Mouse (Mus musculus): ENCODE results near the gene Filip1. TPM values are rescaled to one million over a fixed set of nuclear protein-coding genes. Genes with fewer than 3 reads are reported as not detected.

Gene Filip1
- polyA plus RNA-seq, 1 experiment, result 6.7 TPM

DNA sequence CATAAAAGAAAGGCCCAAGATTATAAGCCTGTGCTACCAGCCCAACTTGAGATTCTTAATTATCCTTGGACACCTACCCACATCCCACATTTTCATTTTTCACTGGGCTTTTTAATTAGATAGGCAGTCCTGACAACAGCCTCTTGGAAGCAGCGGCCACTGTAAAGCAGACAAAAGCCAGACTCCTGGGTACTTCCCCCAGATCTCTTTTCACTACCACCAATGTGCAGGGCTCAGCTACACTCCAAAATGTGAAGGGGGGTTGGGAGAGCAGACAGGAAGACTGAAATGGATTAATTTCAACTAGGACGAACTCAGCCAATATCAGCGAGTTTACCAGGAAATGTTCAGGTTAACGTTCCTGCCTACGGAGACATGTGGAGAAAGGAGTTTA is 92.1 kb downstream of the Filip1 start:
- peaks cover 16% of the 10 kb centered on the region for H3K4me1 ChIP-seq (ENCODE audit: control insufficient read depth, insufficient read depth, insufficient read length, low read length)
- no peak overlapping the region for H3K4me3 ChIP-seq (ENCODE audit: insufficient read depth, low read depth, low read length)
- H3K27ac ChIP-seq (replicated peaks; ENCODE audit: low read depth, low read length), result no peak overlapping the region

DNA sequence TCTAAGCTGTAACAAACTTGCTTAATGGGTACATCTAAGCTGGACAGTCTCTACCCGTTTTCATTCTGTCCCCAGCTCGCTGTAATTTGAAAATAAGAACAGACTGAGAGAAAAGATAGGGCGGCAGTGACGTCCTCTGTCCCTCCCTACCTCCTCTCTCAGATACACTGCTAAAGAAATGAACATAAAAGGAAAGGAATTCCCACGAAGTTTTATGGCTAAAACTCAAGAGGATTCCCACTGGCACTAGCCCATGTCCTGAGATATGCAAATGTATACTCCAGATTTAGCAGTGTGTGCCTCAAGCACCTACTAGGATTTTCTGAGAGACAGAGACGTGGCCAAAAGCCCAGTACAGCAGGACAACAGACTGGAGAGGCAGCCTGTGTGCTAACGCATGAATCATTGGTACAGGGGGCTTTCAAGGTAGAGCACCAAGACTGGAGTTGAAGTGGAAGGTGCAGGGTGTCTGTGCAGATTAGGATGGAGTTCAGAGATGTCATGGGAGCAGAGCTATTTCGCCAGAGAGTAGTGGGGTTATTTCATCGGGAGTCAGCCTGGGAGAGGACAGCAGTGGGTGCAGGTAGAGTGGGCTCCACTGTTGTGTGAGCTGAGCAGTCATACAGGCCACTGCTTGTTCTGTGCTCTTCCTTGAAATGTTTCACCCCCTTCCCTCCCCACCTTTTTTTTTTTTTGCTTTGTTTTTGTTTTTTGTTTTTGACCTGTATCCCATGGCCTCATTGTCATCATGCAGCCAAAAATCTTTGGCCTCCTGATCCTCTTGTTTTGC is 92.7 kb downstream of the Filip1 start:
- Histone ChIP-seq H3K4me1 (ENCODE audit: control insufficient read depth, insufficient read depth, insufficient read length, low read length) (peaks cover 16% of the 10 kb centered on the region), H3K27ac (replicated peaks; ENCODE audit: low read depth, low read length) (peak overlapping the region; percentile 38), H3K4me3 (ENCODE audit: insufficient read depth, low read depth, low read length) (no peak overlapping the region)

DNA sequence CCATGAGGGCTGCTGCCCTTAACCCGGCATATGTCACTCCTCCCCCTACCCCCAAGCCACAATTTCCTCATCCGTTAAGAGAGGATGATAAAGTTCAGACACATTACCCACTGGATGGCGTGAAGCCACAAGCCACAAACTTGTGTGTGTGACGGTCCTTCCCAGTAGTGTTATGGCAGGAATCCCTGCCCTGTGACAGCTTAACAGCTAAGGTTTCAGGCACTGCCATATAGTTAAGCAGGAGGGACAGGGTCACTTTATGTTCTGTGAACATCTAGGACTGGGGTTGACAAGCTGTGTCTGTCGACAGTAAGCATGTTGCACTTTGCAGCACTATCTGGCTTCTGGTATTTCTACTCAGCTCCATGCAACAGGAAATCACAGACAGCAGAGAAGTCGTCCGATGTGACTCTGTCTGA is 93.3 kb downstream of the Filip1 start:
- H3K4me3 ChIP-seq (ENCODE audit: insufficient read depth, low read depth, low read length), result no peak overlapping the region
- H3K27ac ChIP-seq (replicated peaks; ENCODE audit: low read depth, low read length), result peak overlapping the region; percentile 38
- peaks cover 16% of the 10 kb centered on the region for H3K4me1 ChIP-seq (ENCODE audit: control insufficient read depth, insufficient read depth, insufficient read length, low read length)

DNA sequence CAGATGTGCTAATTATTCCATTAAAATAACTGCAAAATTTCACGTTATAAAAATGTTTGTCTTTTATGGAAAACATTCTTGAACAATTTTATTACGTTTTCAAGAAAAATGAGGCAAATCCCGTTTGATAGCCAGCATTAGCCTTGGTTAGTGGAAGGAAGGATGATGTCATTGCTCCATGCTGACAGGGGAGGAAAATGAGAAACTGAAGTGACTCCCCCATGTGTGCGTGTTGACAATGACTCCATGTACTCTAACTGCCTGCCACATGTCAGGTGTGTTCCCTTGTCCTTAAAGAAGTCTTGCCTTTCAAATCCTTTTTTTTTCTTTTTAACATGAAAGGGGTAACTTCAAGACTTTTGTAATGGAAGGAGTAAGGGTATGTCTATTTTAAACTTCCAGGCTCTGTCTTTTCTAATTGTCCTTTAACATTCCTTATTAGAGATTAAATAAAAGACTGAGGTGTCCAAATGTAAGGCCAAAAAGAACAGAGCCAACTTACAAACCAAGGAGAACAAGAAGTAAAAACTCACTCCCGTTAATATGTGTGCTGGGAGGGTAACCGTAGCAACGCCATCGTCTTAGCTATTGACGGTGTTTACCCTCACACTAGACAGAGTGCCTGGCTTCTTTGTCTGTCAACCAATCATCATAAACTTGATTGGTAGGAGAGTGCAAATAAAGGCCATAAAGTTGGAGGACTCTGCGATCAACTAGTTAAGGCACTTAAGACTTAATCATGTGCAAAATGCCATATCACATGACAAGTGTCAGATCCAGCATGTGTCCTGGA is 94.1 kb downstream of the Filip1 start:
- Histone ChIP-seq H3K4me3 (ENCODE audit: insufficient read depth, low read depth, low read length) (no peak overlapping the region), H3K27ac (replicated peaks; ENCODE audit: low read depth, low read length) (no peak overlapping the region), H3K4me1 (ENCODE audit: control insufficient read depth, insufficient read depth, insufficient read length, low read length) (peaks cover 16% of the 10 kb centered on the region)

DNA sequence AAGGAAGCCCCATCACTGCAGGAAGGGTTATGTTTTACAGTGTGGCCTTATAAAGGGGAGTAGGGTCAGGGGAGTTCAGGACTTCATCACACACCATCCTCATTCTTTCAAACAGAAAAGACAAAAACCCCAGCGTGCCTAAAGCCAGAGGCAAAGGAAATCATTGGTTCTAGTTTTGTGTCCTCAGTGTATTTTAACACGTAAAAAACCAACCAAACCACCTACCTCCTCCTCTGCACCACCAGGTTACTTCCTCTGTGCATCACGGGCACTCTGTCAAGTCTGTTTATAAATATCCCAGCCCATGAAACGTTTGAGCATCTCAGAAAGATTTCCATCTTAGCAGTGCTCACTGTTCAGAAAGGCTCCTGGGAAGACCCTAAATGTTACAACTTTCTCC is 98.4 kb downstream of the Filip1 start:
- no peak overlapping the region for H3K4me3 ChIP-seq (ENCODE audit: insufficient read depth, low read depth, low read length)
- 0 out of 2 replicates have a peak, but pooled peaks cover 4% of the 10 kb centered on the region for H3K4me1 ChIP-seq (ENCODE audit: control insufficient read depth, insufficient read depth, insufficient read length, low read length)
- H3K27ac ChIP-seq (replicated peaks; ENCODE audit: low read depth, low read length), result no peak overlapping the region

DNA sequence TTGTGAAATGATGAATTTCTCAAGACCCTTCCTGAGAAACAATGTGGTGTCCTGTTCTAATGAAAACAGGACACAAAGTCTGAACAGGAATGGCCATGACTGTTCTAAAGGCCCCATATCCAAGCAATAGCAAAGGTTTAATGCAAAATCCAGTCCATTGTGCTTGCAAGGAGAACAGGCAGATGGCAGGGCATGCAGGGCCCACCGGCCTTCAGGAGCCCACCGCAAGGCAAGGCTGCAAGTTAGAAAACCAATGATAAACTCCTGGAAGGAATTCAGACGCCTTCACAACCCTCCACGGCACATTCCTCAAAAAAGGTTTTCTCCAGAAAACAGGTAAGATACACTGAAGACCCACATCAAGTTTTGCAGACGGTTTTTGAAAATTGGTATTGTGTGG is 99.7 kb downstream of the Filip1 start:
- H3K4me3 ChIP-seq (ENCODE audit: insufficient read depth, low read depth, low read length), result no peak overlapping the region
- H3K27ac ChIP-seq (replicated peaks; ENCODE audit: low read depth, low read length), result no peak overlapping the region
- H3K4me1 ChIP-seq (ENCODE audit: control insufficient read depth, insufficient read depth, insufficient read length, low read length), result 0 out of 2 replicates have a peak, but pooled peaks cover 4% of the 10 kb centered on the region

DNA sequence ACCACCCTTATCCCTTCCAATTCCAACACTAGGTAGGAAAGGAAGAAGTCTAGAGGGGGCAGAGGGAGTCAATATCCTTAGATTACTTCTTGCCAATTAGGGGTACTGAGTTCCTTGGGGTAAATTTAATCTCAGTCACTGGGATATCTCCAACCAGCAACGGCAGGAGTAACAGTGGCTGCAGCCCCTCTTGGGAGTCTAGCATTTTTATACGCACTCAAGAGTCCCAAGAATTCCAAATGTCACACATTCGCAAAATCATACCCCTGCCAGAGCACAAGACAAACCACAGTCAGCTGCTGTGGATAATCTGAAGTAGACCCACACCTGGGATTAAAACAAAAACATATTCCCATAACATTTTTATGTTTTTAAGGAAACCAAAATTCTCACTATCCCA is 102.5 kb downstream of the Filip1 start:
- Histone ChIP-seq H3K4me1 (ENCODE audit: control insufficient read depth, insufficient read depth, insufficient read length, low read length) (no peaks in the 10 kb centered on the region), H3K4me3 (ENCODE audit: insufficient read depth, low read depth, low read length) (no peak overlapping the region), H3K27ac (replicated peaks; ENCODE audit: low read depth, low read length) (no peak overlapping the region)

DNA sequence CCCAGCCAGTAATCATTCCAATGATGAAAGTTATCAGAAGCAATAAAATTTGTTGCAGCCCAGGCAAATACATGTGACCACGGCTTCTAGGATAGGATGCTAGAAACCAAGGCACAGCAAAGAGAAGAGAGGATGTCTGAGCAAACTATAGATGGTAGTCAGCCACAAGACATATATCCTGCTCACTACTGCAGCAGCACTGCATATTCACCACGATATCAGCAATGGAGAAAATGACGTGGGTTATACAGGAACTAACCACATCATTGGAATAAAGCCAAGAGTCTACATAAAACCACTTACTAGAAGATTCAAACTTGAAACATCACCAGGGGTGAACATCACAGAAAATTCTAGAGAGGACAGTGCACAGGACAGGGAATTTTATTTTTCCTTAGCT is 113.8 kb downstream of the Filip1 start:
- no peak overlapping the region for H3K27ac ChIP-seq (replicated peaks; ENCODE audit: low read depth, low read length)
- H3K4me3 ChIP-seq (ENCODE audit: insufficient read depth, low read depth, low read length), result no peak overlapping the region
- no peaks in the 10 kb centered on the region for H3K4me1 ChIP-seq (ENCODE audit: control insufficient read depth, insufficient read depth, insufficient read length, low read length)

DNA sequence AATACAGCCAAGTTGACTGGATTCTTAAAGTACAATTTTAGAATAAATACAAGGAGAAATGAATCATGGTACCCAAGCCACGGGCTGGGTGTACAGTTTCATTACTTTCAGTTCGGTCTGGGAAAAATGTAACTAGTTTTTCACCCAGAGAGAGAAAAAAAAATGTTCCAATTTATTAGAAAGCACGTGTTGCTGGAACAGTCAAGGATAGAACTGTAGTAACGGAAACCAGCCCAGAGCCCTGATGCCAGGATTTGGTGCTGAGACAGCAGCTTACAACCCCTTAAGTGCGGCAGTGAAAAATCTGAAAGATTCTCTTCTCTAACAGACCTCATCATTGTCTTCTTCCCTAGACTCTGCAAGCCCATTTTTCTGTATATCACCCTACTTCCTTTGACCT is 118.0 kb downstream of the Filip1 start:
- Histone ChIP-seq H3K27ac (replicated peaks; ENCODE audit: low read depth, low read length) (no peak overlapping the region), H3K4me3 (ENCODE audit: insufficient read depth, low read depth, low read length) (no peak overlapping the region), H3K4me1 (ENCODE audit: control insufficient read depth, insufficient read depth, insufficient read length, low read length) (no peaks in the 10 kb centered on the region)

DNA sequence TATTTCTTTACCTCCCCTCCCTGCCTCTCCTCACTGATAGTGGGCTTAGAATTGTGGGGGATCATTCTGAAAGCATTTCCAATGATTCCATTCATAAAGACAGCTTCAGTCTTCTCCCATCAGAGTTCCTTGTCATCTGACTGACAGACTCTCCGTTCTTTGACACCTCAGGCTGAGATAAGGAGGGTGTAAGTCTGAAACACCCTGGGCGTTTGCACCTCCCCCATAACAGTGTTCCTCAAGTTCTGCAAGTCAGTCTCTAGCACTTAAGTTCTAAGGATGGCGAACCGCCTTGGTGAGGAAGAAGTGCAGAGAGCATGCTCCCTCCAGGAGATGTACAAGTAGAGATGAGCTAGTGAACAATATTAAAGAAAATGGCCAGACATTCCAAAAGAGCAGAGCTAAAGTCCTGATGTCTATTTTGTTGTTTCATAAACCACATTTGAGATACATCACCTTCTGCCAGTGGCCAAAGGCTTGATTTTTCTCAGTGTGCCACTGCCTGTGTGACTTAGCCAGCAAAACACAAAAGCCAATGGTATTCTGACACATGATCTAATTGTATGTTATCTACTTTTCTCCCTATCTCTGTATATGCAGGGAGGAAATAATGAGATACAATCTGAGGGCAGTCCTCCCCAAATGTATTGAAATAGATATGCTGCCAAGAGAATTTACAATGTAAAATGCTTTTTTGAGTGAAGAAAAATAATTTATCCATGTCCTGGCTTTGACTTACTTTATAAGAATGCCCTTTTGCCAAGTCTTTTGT is 118.6 kb downstream of the Filip1 start:
- H3K4me3 ChIP-seq (ENCODE audit: insufficient read depth, low read depth, low read length), result no peak overlapping the region
- H3K4me1 ChIP-seq (ENCODE audit: control insufficient read depth, insufficient read depth, insufficient read length, low read length), result no peaks in the 10 kb centered on the region
- no peak overlapping the region for H3K27ac ChIP-seq (replicated peaks; ENCODE audit: low read depth, low read length)

DNA sequence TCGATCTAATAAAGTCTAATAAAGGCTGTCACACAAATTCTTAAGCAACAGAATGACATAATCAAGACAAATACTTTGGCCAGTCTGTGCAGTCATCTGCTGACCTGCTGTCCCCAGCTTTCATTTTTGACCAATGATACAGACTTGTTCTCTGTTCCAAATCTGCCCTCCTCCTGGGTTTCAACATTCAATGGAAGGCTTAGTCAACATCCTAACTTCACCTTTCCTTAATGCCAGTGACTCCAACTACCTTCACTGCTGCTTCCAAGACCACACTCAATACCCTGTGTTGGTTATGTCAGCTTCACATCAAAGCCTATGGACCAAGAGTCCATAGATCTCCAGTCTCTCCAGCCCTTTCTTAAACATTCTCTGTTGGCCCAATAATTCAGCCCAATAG is 120.5 kb downstream of the Filip1 start:
- Histone ChIP-seq H3K4me1 (ENCODE audit: control insufficient read depth, insufficient read depth, insufficient read length, low read length) (no peaks in the 10 kb centered on the region), H3K27ac (replicated peaks; ENCODE audit: low read depth, low read length) (no peak overlapping the region), H3K4me3 (ENCODE audit: insufficient read depth, low read depth, low read length) (no peak overlapping the region)

DNA sequence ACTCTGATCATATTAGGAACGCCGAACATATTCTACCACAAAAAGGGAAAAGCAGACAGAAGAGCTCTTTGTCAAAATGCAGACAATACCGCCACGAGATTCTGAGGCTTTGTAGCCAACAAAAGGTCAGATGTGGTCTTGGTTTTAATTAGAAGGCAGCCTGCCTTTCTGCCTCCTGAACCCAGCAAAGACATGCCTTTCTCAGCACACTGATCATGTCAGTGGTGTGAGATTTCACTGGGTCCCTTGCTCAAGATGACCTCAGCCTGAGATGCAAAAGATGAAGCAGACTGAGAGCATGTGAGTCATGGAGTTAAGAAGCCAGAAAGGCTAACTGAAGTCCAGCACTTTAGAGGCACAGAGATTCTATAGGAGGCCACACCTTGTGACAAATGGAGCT is 122.2 kb downstream of the Filip1 start:
- Histone ChIP-seq H3K27ac (replicated peaks; ENCODE audit: low read depth, low read length) (no peak overlapping the region), H3K4me3 (ENCODE audit: insufficient read depth, low read depth, low read length) (no peak overlapping the region), H3K4me1 (ENCODE audit: control insufficient read depth, insufficient read depth, insufficient read length, low read length) (peaks cover 7% of the 10 kb centered on the region; the same call in 1 of the 2 replicates)

DNA sequence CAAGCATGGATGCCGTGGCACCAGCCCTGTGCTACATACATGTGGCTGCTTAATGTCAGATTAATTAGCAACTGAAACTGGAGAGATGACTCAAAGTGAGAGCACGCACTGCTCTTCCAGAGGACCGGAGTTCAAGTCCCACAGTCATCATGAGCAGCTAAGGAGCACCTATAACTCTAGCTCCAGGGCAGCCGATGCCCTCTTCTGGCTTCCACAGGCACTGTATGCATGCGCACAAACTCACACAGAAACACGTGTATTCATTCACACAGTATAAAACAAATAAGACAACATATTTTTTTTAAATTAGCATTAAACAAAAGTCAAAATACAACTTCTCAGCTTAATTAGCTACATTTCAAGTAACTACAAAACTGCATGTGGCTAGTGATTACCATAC is 123.5 kb downstream of the Filip1 start:
- Histone ChIP-seq H3K4me1 (ENCODE audit: control insufficient read depth, insufficient read depth, insufficient read length, low read length) (peaks cover 7% of the 10 kb centered on the region; the same call in 1 of the 2 replicates), H3K4me3 (ENCODE audit: insufficient read depth, low read depth, low read length) (no peak overlapping the region), H3K27ac (replicated peaks; ENCODE audit: low read depth, low read length) (no peak overlapping the region)

DNA sequence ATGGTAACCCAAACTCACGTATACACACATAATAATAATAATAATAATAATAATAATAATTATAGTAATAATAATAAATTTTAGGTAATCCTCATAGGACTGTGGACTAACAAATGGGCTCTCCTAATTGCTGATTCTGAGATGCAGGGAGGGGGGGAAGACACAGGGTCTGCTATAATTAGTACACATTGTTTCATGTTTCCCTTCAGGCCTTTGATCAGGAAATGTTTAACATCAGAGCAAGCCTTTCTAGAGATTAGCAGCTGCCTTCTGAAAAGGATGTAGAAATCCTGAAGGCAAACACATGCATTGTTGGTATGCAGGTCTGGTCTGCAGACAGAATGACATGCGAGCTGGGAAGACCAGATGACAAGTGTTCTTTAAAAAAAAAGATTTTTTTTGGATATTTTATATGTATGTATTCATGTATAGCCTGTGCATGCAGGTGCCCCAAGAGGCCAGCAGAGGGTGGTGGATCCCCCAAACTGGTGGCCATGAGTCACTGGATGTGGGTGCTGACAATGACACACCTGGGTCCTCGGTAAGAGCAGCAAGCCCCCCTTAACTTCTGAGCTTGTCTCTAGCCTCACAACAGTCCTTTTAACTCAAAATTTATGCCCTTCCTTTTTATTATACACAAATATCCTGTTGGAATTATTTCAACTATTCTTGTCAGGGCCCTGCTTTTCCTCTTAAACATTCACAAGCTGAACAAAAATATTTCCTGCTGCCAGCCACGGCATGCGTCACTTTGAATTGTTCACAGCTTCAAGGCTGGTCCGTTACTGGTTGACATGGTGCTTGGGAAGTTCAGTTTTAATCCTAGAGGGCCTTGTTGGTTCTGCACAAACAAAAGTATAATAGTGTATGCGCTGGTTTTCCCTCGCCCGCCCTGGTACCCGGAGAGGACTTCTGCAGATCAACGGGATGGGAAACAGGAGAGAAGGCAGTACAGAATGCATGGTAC is 127.1 kb downstream of the Filip1 start:
- peak overlapping the region; percentile 68 for H3K27ac ChIP-seq (replicated peaks; ENCODE audit: low read depth, low read length)
- H3K4me3 ChIP-seq (ENCODE audit: insufficient read depth, low read depth, low read length), result no peak overlapping the region
- peaks cover 9% of the 10 kb centered on the region; the same call in 1 of the 2 replicates for H3K4me1 ChIP-seq (ENCODE audit: control insufficient read depth, insufficient read depth, insufficient read length, low read length)

Measured in brown adipose tissue, adult 24 weeks (tissue).